Mouse (Mus musculus) heart, adult 2 months (tissue): Measurements from ENCODE around the gene Dkk3.

ENCODE experiments used
- CTCF ChIP-seq: fragments of 200-600 bp; IDR thresholded peaks from 2 replicates; pipeline ENCODE4 v1.8.1; 2022; ENCODE audit warnings: antibody characterized with exemption, mild to moderate bottlenecking, moderate library complexity
- POLR2A ChIP-seq: fragments of 200-500 bp; IDR thresholded peaks from 2 replicates; pipeline ENCODE4 v1.6.1; 2011; ENCODE audit warnings: mild to moderate bottlenecking, low read depth, low read length, control low read depth; ENCODE audit not compliant: insufficient read depth

- TF ChIP-seq CTCF, result no peak
- no peak for TF ChIP-seq POLR2A
Observed at GRCm38 (mm10) chr7:112136537-112136936, 22.3 kb downstream of the Dkk3 start.
